Mouse (Mus musculus) CH12.LX (cell line): ENCODE results near the gene Sfxn1. TPM values are rescaled to one million over a fixed set of nuclear protein-coding genes. Genes with fewer than 3 reads are reported as not detected.

Experiments
- DNase-seq: peaks from one replicate; pipeline ENCODE4 v3.0.0-alpha.2; 2013; ENCODE audit errors: extremely low read depth
- H3K27ac ChIP-seq: 2 replicates; pipeline ENCODE4 v1.5.1; 2012; ENCODE audit warnings: low read depth, mild to moderate bottlenecking, control low read depth, moderate library complexity; ENCODE audit not compliant: insufficient read depth
- H3K27me3 ChIP-seq: replicated peaks from 2 replicates; pipeline ENCODE3; 2012; ENCODE audit warnings: inconsistent platforms
- H3K36me3 ChIP-seq, 2 experiments: replicated peaks in 1 of 2; 2 replicates each; pipeline versions ENCODE3 to v1.6.1; 2012; ENCODE audit warnings: inconsistent platforms in 1 of 2, low read length in 1 of 2, mild to moderate bottlenecking in 1 of 2, mixed read lengths in 1 of 2, moderate library complexity in 1 of 2; ENCODE audit not compliant: control insufficient read depth in 1 of 2, insufficient read depth in 1 of 2
- H3K4me1 ChIP-seq, 2 experiments: 2 replicates each; pipeline ENCODE4 v1.6.1; 2012; ENCODE audit warnings: inconsistent platforms in 1 of 2, moderate library complexity in 1 of 2; ENCODE audit not compliant: insufficient read depth in 2 of 2, control insufficient read depth in 1 of 2
- H3K4me2 ChIP-seq: 2 replicates; pipeline ENCODE4 v1.6.1; 2012; ENCODE audit warnings: low read depth, mild to moderate bottlenecking, control low read depth; ENCODE audit not compliant: poor library complexity, insufficient read depth, severe bottlenecking
- H3K4me3 ChIP-seq, 3 experiments: fragments of 150-350 bp in 1 of 3; sonication (generic) in 1 of 3; replicated peaks in 1 of 3; 2 replicates each; pipeline versions ENCODE3 to v1.5.1; 2011 to 2012; ENCODE audit warnings: low read depth in 2 of 3, low read length in 2 of 3, mild to moderate bottlenecking in 2 of 3, moderate library complexity in 2 of 3, control low read depth in 1 of 3, improper control_type of control experiment in 1 of 3, inconsistent platforms in 1 of 3, mixed read lengths in 1 of 3; ENCODE audit not compliant: poor library complexity in 1 of 3
- H3K79me2 ChIP-seq: replicated peaks from 2 replicates; pipeline ENCODE4 v1.6.1; 2012; ENCODE audit warnings: mild to moderate bottlenecking, moderate library complexity; ENCODE audit not compliant: control insufficient read depth, poor library complexity, insufficient read depth, severe bottlenecking; ENCODE audit errors: extremely low read depth
- H3K9ac ChIP-seq: 2 replicates; pipeline ENCODE4 v1.6.1; 2012; ENCODE audit warnings: low read depth, mild to moderate bottlenecking, control low read depth, moderate library complexity; ENCODE audit not compliant: insufficient read depth
- H3K9me3 ChIP-seq: replicated peaks from 2 replicates; pipeline ENCODE3; 2012; ENCODE audit warnings: low read length, inconsistent platforms, mixed read lengths
- BHLHE40 ChIP-seq: IDR thresholded peaks from 2 replicates; pipeline ENCODE4 v1.6.1; 2011; ENCODE audit warnings: mild to moderate bottlenecking, low read depth, low read length, improper control_type of control experiment
- CHD2 ChIP-seq: IDR thresholded peaks from 2 replicates; pipeline ENCODE4 v1.6.1; 2011; ENCODE audit warnings: low read length, improper control_type of control experiment
- CTCF ChIP-seq, 2 experiments: IDR thresholded peaks in 1 of 2; conservative IDR thresholded peaks in 1 of 2; 2 replicates each; pipeline ENCODE4 v1.5.1; 2011 to 2012; ENCODE audit warnings: low read depth in 2 of 2, low read length in 2 of 2, improper control_type of control experiment in 1 of 2, inconsistent platforms in 1 of 2, mild to moderate bottlenecking in 1 of 2, moderate library complexity in 1 of 2
- E2F4 ChIP-seq: IDR thresholded peaks from 2 replicates; pipeline ENCODE4 v1.6.1; 2011; ENCODE audit warnings: low read depth, low read length, improper control_type of control experiment; ENCODE audit not compliant: insufficient replicate concordance
- EP300 ChIP-seq: IDR thresholded peaks from 2 replicates; pipeline ENCODE4 v1.6.1; 2011; ENCODE audit warnings: low read length, improper control_type of control experiment
- JUN ChIP-seq: IDR thresholded peaks from 2 replicates; pipeline ENCODE4 v1.6.1; 2011; ENCODE audit warnings: low read depth, mild to moderate bottlenecking, low read length, improper control_type of control experiment, moderate library complexity; ENCODE audit not compliant: insufficient read depth
- KAT2A ChIP-seq: IDR thresholded peaks from 2 replicates; pipeline ENCODE4 v1.6.1; 2012; ENCODE audit warnings: low read length, improper control_type of control experiment, inconsistent platforms; ENCODE audit not compliant: insufficient replicate concordance
- MEF2A ChIP-seq: IDR thresholded peaks from 2 replicates; pipeline ENCODE4 v1.6.1; 2014; ENCODE audit warnings: low read depth, mild to moderate bottlenecking, inconsistent platforms, low read length, improper control_type of control experiment, borderline replicate concordance
- MXI1 ChIP-seq: IDR thresholded peaks from 2 replicates; pipeline ENCODE4 v1.6.1; 2011; ENCODE audit warnings: mild to moderate bottlenecking, low read depth, low read length, improper control_type of control experiment
- NELFE ChIP-seq: IDR thresholded peaks from 2 replicates; pipeline ENCODE4 v1.6.1; 2011; ENCODE audit warnings: low read depth, low read length, improper control_type of control experiment
- NRF1 ChIP-seq: IDR thresholded peaks from 2 replicates; pipeline ENCODE4 v1.6.1; 2014; ENCODE audit warnings: low read depth, mild to moderate bottlenecking, inconsistent platforms, low read length, improper control_type of control experiment, moderate library complexity
- PAX5 ChIP-seq: IDR thresholded peaks from 2 replicates; pipeline ENCODE4 v1.6.1; 2012; ENCODE audit warnings: low read length, inconsistent platforms, mixed read lengths
- POLR2A ChIP-seq: IDR thresholded peaks from 2 replicates; pipeline ENCODE4 v1.6.1; 2011; ENCODE audit warnings: low read depth, mild to moderate bottlenecking, improper control_type of control experiment, low read length
- POLR2AphosphoS2 ChIP-seq: IDR thresholded peaks from 2 replicates; pipeline ENCODE4 v1.6.1; 2011; ENCODE audit warnings: low read depth, low read length, improper control_type of control experiment
- RAD21 ChIP-seq: IDR thresholded peaks from 2 replicates; pipeline ENCODE4 v1.6.1; 2011; ENCODE audit warnings: low read depth, mild to moderate bottlenecking, low read length, improper control_type of control experiment, moderate library complexity
- SMC3 ChIP-seq: IDR thresholded peaks from 2 replicates; pipeline ENCODE4 v1.6.1; 2011; ENCODE audit warnings: low read depth, low read length, improper control_type of control experiment
- TBP ChIP-seq: conservative IDR thresholded peaks from 2 replicates; pipeline ENCODE4 v1.6.1; 2011; ENCODE audit warnings: low read depth, low read length, improper control_type of control experiment
- TCF12 ChIP-seq: IDR thresholded peaks from 2 replicates; pipeline ENCODE4 v1.6.1; 2014; ENCODE audit warnings: low read depth, mild to moderate bottlenecking, inconsistent platforms, low read length, improper control_type of control experiment
- USF1 ChIP-seq: IDR thresholded peaks from 2 replicates; pipeline ENCODE4 v1.6.1; 2014; ENCODE audit warnings: low read depth, mild to moderate bottlenecking, inconsistent platforms, low read length, improper control_type of control experiment
- USF2 ChIP-seq: conservative IDR thresholded peaks from 2 replicates; pipeline ENCODE4 v1.6.1; 2011; ENCODE audit warnings: low read depth, low read length, improper control_type of control experiment
- ZC3H11A ChIP-seq: IDR thresholded peaks from 2 replicates; pipeline ENCODE4 v1.6.1; 2012; ENCODE audit warnings: low read depth, mild to moderate bottlenecking, inconsistent platforms, low read length, improper control_type of control experiment
- ZKSCAN1 ChIP-seq: IDR thresholded peaks from 2 replicates; pipeline ENCODE4 v1.6.1; 2012; ENCODE audit warnings: low read depth, inconsistent platforms, low read length, improper control_type of control experiment, borderline replicate concordance
- ZNF384 ChIP-seq: IDR thresholded peaks from 2 replicates; pipeline ENCODE4 v1.6.1; 2012; ENCODE audit warnings: low read depth, low read length, improper control_type of control experiment, inconsistent platforms
- dilution Hi-C: fragments of 300-500 bp; cut with MboI; formaldehyde crosslinking; loops from 2 replicates; pipeline ENCODE4 v1.14.3; 2020; ENCODE audit warnings: low sequenced_read_pairs; ENCODE audit not compliant: extremely low pct_unique_long_range_greater_than_20kb, extremely low pct_ligation_motif_present
- in situ Hi-C: fragments of 300-500 bp; cut with MboI; formaldehyde crosslinking; loops from 3 replicates; pipeline ENCODE4 v1.14.3; 2019; ENCODE audit warnings: low sequenced_read_pairs, low pct_ligation_motif_present, low pct_unique_long_range_greater_than_20kb, mixed read lengths
- polyA plus RNA-seq: library from polyadenylated mRNA; unstranded; fragments of >175 nt; gene quantifications from 2 replicates; pipeline ENCODE4 v1.2.1, GENCODE M21; 2012; ENCODE audit warnings: low read depth; ENCODE audit not compliant: insufficient read length
- total RNA-seq, 2 experiments: library from RNA; depleted of rRNA; stranded (reverse); fragments of 300-350 nt in 1 of 2; fragments of >200 nt in 1 of 2; gene quantifications; 2 replicates each; pipeline ENCODE4 v1.2.3; 2012 to 2014

The Sfxn1 gene
- total and polyA plus RNA-seq, 3 experiments = 71.7 to 147 (median 98.0) TPM

GRCm38 (mm10) chr13:54033653-54034052 is 38.0 kb upstream of the Sfxn1 start:
- H3K36me3 ChIP-seq = no peaks in the 10 kb centered on the region
- dilution Hi-C loops = no loop called here

GRCm38 (mm10) chr13:54035541-54035940 is 36.1 kb upstream of the Sfxn1 start:
- dilution Hi-C loops = no loop called here

More at GRCm38 (mm10) chr13:54033653-54034052, 38.0 kb upstream of the Sfxn1 start:
- no peak for DNase-seq
- Histone ChIP-seq H3K79me2 (no peaks in the 10 kb centered on the region), H3K4me1 (no peaks in the 10 kb centered on the region), H3K4me3 (no peak overlapping the region), H3K27me3 (peaks cover 13% of the 10 kb centered on the region), H3K27ac (no peak overlapping the region), H3K9ac (no peak overlapping the region), H3K9me3 (peaks cover 6% of the 10 kb centered on the region), H3K4me2 (peak overlapping the region; percentile 38; the same call in 1 of the 2 replicates)
- no peak for TF ChIP-seq POLR2A
- TF ChIP-seq NELFE = no peak
- no peak for TF ChIP-seq RAD21
- TF ChIP-seq TCF12 = no peak
- no peak for TF ChIP-seq JUN
- no peak for TF ChIP-seq USF1
- TF ChIP-seq BHLHE40 = no peak
- TF ChIP-seq ZKSCAN1 = peak; percentile 90
- in situ Hi-C loops = no loop called here

GRCm38 (mm10) chr13:54037936-54038335 is 33.7 kb upstream of the Sfxn1 start:
- Histone ChIP-seq H3K27ac (no peak overlapping the region), H3K36me3 (no peaks in the 10 kb centered on the region), H3K9me3 (peaks cover 4% of the 10 kb centered on the region), H3K27me3 (peaks cover 50% of the 10 kb centered on the region), H3K79me2 (no peaks in the 10 kb centered on the region), H3K4me1 (no peaks in the 10 kb centered on the region), H3K4me3 (no peak overlapping the region), H3K9ac (no peak overlapping the region), H3K4me2 (no peak overlapping the region)
- dilution Hi-C loops = no loop called here
- no peak for DNase-seq
- in situ Hi-C loops = no loop called here
- TF ChIP-seq NELFE (no peak), TBP (no peak), ZNF384 (no peak; the same call in 1 of the 2 replicates), KAT2A (no peak), USF1 (no peak), E2F4 (no peak), POLR2AphosphoS2 (no peak), CHD2 (no peak), USF2 (no peak), BHLHE40 (no peak), POLR2A (no peak), NRF1 (no peak), PAX5 (no peak), MEF2A (no peak), ZC3H11A (no peak)

More at GRCm38 (mm10) chr13:54035541-54035940, 36.1 kb upstream of the Sfxn1 start:
- Histone ChIP-seq H3K4me3 (no peak overlapping the region), H3K27me3 (peaks cover 28% of the 10 kb centered on the region), H3K27ac (no peak overlapping the region), H3K79me2 (no peaks in the 10 kb centered on the region), H3K4me2 (no peak overlapping the region), H3K9ac (no peak overlapping the region), H3K9me3 (peaks cover 4% of the 10 kb centered on the region), H3K4me1 (no peaks in the 10 kb centered on the region), H3K36me3 (no peaks in the 10 kb centered on the region)
- peak; percentile 48 for TF ChIP-seq RAD21
- no peak for TF ChIP-seq EP300
- TF ChIP-seq MXI1 = no peak
- peak; percentile 56 to 72 for TF ChIP-seq CTCF (conservative IDR thresholded peaks at IDR 0.05 in 1 of 2, IDR thresholded peaks at IDR 0.05 in 1 of 2; ENCODE audit: low read depth in 2 of 2, low read length in 2 of 2)
- TF ChIP-seq SMC3 = peak; percentile 36
- no peak for TF ChIP-seq KAT2A
- DNase-seq = peak; percentile 26
- in situ Hi-C loops = no loop called here
